ENCODE assay signal across 8 mouse cellular contexts in genomic region chr5:121838341-121839127, GRCm38 (mm10). TPM values are rescaled to one million over a fixed set of nuclear protein-coding genes. Genes with fewer than 3 reads are reported as not detected.
DNase-seq lines count a peak whose midpoint lies in the region; ATAC-seq and TF ChIP-seq lines count a peak whose summit lies in the region.

No protein-coding gene starts in this region.

- H3K4me2 ChIP-seq in limb, embryonic 12.5 days, result peak overlapping the region; percentile 95
- peak overlapping the region; percentile 62 for H3K4me2 ChIP-seq in midbrain, embryonic 13.5 days (replicated peaks)
- H3K4me2 ChIP-seq in stomach, embryonic 14.5 days (replicated peaks; ENCODE audit: low read depth, low read length), result peak overlapping the region; percentile 88

- peak overlapping the region; percentile 27 for H3K4me3 ChIP-seq in embryonic fibroblast, embryonic 13.5 days (ENCODE audit: insufficient read depth, low read length)
- peak overlapping the region; percentile 75 for H3K4me3 ChIP-seq in limb, embryonic 12.5 days (replicated peaks)
- H3K4me3 ChIP-seq in midbrain, embryonic 13.5 days (replicated peaks), result peak overlapping the region; percentile 34
- H3K4me3 ChIP-seq in stomach, embryonic 14.5 days (ENCODE audit: low read depth, low read length), result peak overlapping the region; percentile 84

- peak; percentile 15 for ATAC-seq in CD4-positive, CD25-positive, alpha-beta regulatory T cell, adult 4 months
- ATAC-seq in limb, embryonic 12.5 days (ENCODE audit: insufficient number of reproducible peaks, insufficient read depth, low FRiP score, low TSS enrichment, low read depth), result no peak
- ATAC-seq in midbrain, embryonic 13.5 days, result no peak
- no peak for ATAC-seq in stomach, embryonic 14.5 days (ENCODE audit: insufficient number of reproducible peaks, insufficient read depth, low FRiP score, low read depth)

- no peak for TF ChIP-seq CTCF in embryonic fibroblast, embryonic 13.5 days (IDR thresholded peaks at IDR 0.05; ENCODE audit: borderline replicate concordance, insufficient read depth, low read length)

- WGBS in limb, embryonic 12.5 days, result 1% methylated on average over 46 of the region's 46 CpGs
- WGBS in midbrain, embryonic 13.5 days, result 1% methylated on average over 46 of the region's 46 CpGs
- WGBS in stomach, embryonic 14.5 days, result 3% methylated on average over 46 of the region's 46 CpGs

- H3K4me1 ChIP-seq in embryonic fibroblast, embryonic 13.5 days (ENCODE audit: control insufficient read depth, insufficient read depth, low read length), result peaks cover 13% of the 10 kb centered on the region
- peaks cover 52% of the 10 kb centered on the region for H3K4me1 ChIP-seq in limb, embryonic 12.5 days (replicated peaks)
- H3K4me1 ChIP-seq in midbrain, embryonic 13.5 days (replicated peaks), result peaks cover 49% of the 10 kb centered on the region
- peaks cover 37% of the 10 kb centered on the region for H3K4me1 ChIP-seq in stomach, embryonic 14.5 days (ENCODE audit: control insufficient read depth, insufficient read depth, low read length)

- no peaks in the 10 kb centered on the region for H3K9me3 ChIP-seq in limb, embryonic 12.5 days
- H3K9me3 ChIP-seq in midbrain, embryonic 13.5 days, result no peaks in the 10 kb centered on the region
- H3K9me3 ChIP-seq in stomach, embryonic 14.5 days (ENCODE audit: control insufficient read depth, low read depth, low read length), result no peaks in the 10 kb centered on the region

- H3K9ac ChIP-seq in limb, embryonic 12.5 days (replicated peaks), result peak overlapping the region; percentile 56
- 0 out of 2 replicates have a peak overlapping the region, but pooled peaks have one; percentile 49 for H3K9ac ChIP-seq in midbrain, embryonic 13.5 days (replicated peaks)
- peak overlapping the region; percentile 37 for H3K9ac ChIP-seq in stomach, embryonic 14.5 days (replicated peaks; ENCODE audit: low read depth, low read length)

- TF ChIP-seq POLR2A in embryonic fibroblast, embryonic 13.5 days (IDR thresholded peaks at IDR 0.05; ENCODE audit: low read depth, low read length), result 0 out of 2 replicates have a peak, but pooled peaks have one; percentile 30

- DNase-seq in MEL-GATA-1-ER (ENCODE audit: extremely low read depth, low read depth), result peak; percentile 78
- peak; percentile 70 for DNase-seq in heart, postnatal 4 days
- no peak for DNase-seq in Muller cell, postnatal 12 days (ENCODE audit: inconsistent ontology term)

- H3K36me3 ChIP-seq in limb, embryonic 12.5 days, result no peaks in the 10 kb centered on the region
- H3K36me3 ChIP-seq in midbrain, embryonic 13.5 days, result no peaks in the 10 kb centered on the region
- H3K36me3 ChIP-seq in stomach, embryonic 14.5 days (ENCODE audit: control insufficient read depth, insufficient read depth, low read length), result no peaks in the 10 kb centered on the region

- H3K27ac ChIP-seq in embryonic fibroblast, embryonic 13.5 days (ENCODE audit: insufficient read depth, low read length), result peak overlapping the region; percentile 28
- no peak overlapping the region for H3K27ac ChIP-seq in limb, embryonic 12.5 days
- no peak overlapping the region for H3K27ac ChIP-seq in midbrain, embryonic 13.5 days
- peak overlapping the region; percentile 74 for H3K27ac ChIP-seq in stomach, embryonic 14.5 days (ENCODE audit: low read length)

- H3K27me3 ChIP-seq in limb, embryonic 12.5 days, result peaks cover 47% of the 10 kb centered on the region
- H3K27me3 ChIP-seq in midbrain, embryonic 13.5 days, result peaks cover 77% of the 10 kb centered on the region
- no peaks in the 10 kb centered on the region for H3K27me3 ChIP-seq in stomach, embryonic 14.5 days (ENCODE audit: control insufficient read depth, insufficient read depth, low read length)

RNA-seq across cellular contexts. Expression of gene Sh2b3, which starts 1.1 kb away (rescaled TPM):
- polyA plus RNA-seq in CD4-positive, CD25-positive, alpha-beta regulatory T cell, adult 4 months (2017; shearing (Covaris generic)), result 10 to 100 TPM; 10.2 to 12.1 TPM
- polyA plus RNA-seq in embryonic fibroblast, embryonic 13.5 days (2011; ENCODE audit: insufficient read length, low read depth, missing spikeins), result 21.1 and 23.6 TPM in 2 replicates
- total RNA-seq in heart, postnatal 4 days (2021), result 10 to 100 TPM; 36.7 to 39.2 TPM
- polyA plus RNA-seq in limb, embryonic 12.5 days (2016; fragmentation: Nextera tagmentation; extraction: Ambion mirVana), result 12.7 and 13.1 TPM in 2 replicates
- 5.3 and 6.0 TPM in 2 replicates for polyA plus RNA-seq in midbrain, embryonic 13.5 days (2015; fragmentation: Nextera tagmentation; extraction: Ambion mirVana)
- 15.4 and 17.2 TPM in 2 replicates for polyA plus RNA-seq in stomach, embryonic 14.5 days (2014; fragmentation: Nextera tagmentation; extraction: Ambion mirVana)

RNA-seq across cellular contexts. Expression of gene Pheta1, which starts 10.2 kb away (rescaled TPM):
- polyA plus RNA-seq in CD4-positive, CD25-positive, alpha-beta regulatory T cell, adult 4 months (2017; shearing (Covaris generic)), result under 1 TPM; 0.47 to 0.86 TPM
- polyA plus RNA-seq in embryonic fibroblast, embryonic 13.5 days (2011; ENCODE audit: insufficient read length, low read depth, missing spikeins), result 4.8 and 6.4 TPM in 2 replicates
- 10 to 100 TPM in 1 of 2 experiments, 1 to 10 TPM in 1; 9.3 to 10.9 TPM for total RNA-seq in heart, postnatal 4 days (2021)
- polyA plus RNA-seq in limb, embryonic 12.5 days (2016; fragmentation: Nextera tagmentation; extraction: Ambion mirVana), result 52.8 and 54.6 TPM in 2 replicates
- 52.3 and 56.8 TPM in 2 replicates for polyA plus RNA-seq in midbrain, embryonic 13.5 days (2015; fragmentation: Nextera tagmentation; extraction: Ambion mirVana)
- polyA plus RNA-seq in stomach, embryonic 14.5 days (2014; fragmentation: Nextera tagmentation; extraction: Ambion mirVana), result 17.6 and 17.8 TPM in 2 replicates

Comparison
In these comparisons a context has a peak if more than half of its experiments do, and no peak if none do; other contexts are left out.
1. H3K27ac ChIP-seq: peak in embryonic fibroblast, embryonic 13.5 days (single experiment) and stomach, embryonic 14.5 days (single experiment); none in limb, embryonic 12.5 days (single experiment) and midbrain, embryonic 13.5 days (single experiment).
2. H3K4me3 ChIP-seq: peak in every context shown above with its lines; median percentile 84 in stomach, embryonic 14.5 days; 75 in limb, embryonic 12.5 days; 34 in midbrain, embryonic 13.5 days; 27 in embryonic fibroblast, embryonic 13.5 days.
3. Peak in every context shown above with its lines, with median percentiles within 50 percentile points of each other: H3K4me2 ChIP-seq and H3K9ac ChIP-seq.